Mouse (Mus musculus): ENCODE data around the gene Cblb. TPM values are rescaled to one million over a fixed set of nuclear protein-coding genes. Genes with fewer than 3 reads are reported as not detected.
A peak's percentile ranks its signal among the peaks of the same experiment; 100 is the strongest.

Cblb gene
- total and polyA plus RNA-seq, 2 experiments from 2014 or later, result 3.4 to 10.4 TPM

DNA sequence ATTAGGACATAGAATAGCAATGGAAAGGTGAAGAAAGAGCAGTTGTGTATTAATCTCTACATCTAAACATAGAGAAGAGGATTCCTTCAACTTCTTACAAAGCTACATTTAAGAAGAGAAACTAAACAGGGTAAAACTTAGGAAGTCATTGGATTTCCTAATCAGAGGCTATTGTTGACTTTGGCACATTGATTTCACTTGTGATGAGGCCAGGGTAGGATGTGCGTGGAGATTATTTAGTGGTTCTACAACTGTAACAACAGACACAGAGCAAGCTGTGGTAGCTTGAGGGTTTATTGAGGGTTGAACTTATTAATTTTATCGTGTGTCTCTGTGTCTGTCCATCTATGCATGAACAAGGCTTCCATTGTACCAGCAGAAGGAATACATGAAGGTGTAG is 7.8 kb downstream of the Cblb start:
- Histone ChIP-seq H3K4me1 (ENCODE audit: control insufficient read depth, insufficient read depth) (peaks cover 33% of the 10 kb centered on the region), H3K9ac (replicated peaks; ENCODE audit: low read depth, low read length) (no peak overlapping the region), H3K36me3 (replicated peaks; ENCODE audit: control insufficient read depth, insufficient read depth, low read length) (peaks cover 25% of the 10 kb centered on the region), H3K9me3 (replicated peaks; ENCODE audit: control insufficient read depth, low read length) (no peaks in the 10 kb centered on the region), H3K27ac (ENCODE audit: low read depth) (no peak overlapping the region), H3K4me3 (ENCODE audit: low read depth, low read length) (no peak overlapping the region), H3K4me2 (ENCODE audit: low read depth, low read length) (no peak overlapping the region), H3K27me3 (ENCODE audit: control insufficient read depth, insufficient read depth, low read length) (no peaks in the 10 kb centered on the region)
- no peak for DNase-seq (ENCODE audit: low spot score)
- no peak for ATAC-seq (ENCODE audit: insufficient read depth, low read depth)
- 62% methylated on average over 2 of the region's 2 CpGs for WGBS
- no peak for TF ChIP-seq CTCF (IDR thresholded peaks at IDR 0.05; ENCODE audit: low read depth)
- TF ChIP-seq EP300 (IDR thresholded peaks at IDR 0.05; ENCODE audit: low read depth), result no peak

DNA sequence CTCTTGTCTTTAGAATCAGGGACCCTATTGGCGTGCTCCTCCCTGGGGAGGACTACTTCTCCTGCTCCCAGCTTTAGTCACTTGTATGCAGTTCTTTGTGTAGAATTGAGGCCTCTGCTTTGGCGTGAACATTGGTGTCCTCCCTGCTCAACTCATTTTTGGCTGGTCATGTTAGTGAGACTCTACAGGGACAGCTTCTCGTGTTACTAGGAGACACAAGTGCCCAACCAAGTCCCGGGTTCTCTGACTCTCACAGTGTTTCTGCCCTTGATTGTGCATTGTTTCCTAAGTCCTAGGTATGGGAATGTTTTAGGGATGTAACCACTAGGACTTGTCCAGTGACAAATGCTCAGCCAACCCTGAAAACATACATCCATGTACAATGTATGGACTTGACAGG is 9.9 kb downstream of the Cblb start:
- H3K4me1 ChIP-seq (ENCODE audit: control insufficient read depth, insufficient read depth), result peaks cover 19% of the 10 kb centered on the region
- H3K9ac ChIP-seq (replicated peaks; ENCODE audit: low read depth, low read length), result no peak overlapping the region
- no peak overlapping the region for H3K4me2 ChIP-seq (ENCODE audit: low read depth, low read length)
- 0 out of 2 replicates have a peak, but pooled peaks cover 12% of the 10 kb centered on the region for H3K36me3 ChIP-seq (replicated peaks; ENCODE audit: control insufficient read depth, insufficient read depth, low read length)
- peak; percentile 37 for DNase-seq (ENCODE audit: low spot score)
- H3K9me3 ChIP-seq (replicated peaks; ENCODE audit: control insufficient read depth, low read length), result no peaks in the 10 kb centered on the region
- peak; percentile 77 for ATAC-seq (ENCODE audit: insufficient read depth, low read depth)
- TF ChIP-seq EP300 (IDR thresholded peaks at IDR 0.05; ENCODE audit: low read depth) (no peak), CTCF (IDR thresholded peaks at IDR 0.05; ENCODE audit: low read depth) (no peak)
- 0 out of 2 replicates have a peak overlapping the region, but pooled peaks have one; percentile 7 for H3K27ac ChIP-seq (ENCODE audit: low read depth)
- 44% methylated on average over 4 of the region's 4 CpGs for WGBS
- H3K4me3 ChIP-seq (ENCODE audit: low read depth, low read length), result no peak overlapping the region
- no peaks in the 10 kb centered on the region for H3K27me3 ChIP-seq (ENCODE audit: control insufficient read depth, insufficient read depth, low read length)

DNA sequence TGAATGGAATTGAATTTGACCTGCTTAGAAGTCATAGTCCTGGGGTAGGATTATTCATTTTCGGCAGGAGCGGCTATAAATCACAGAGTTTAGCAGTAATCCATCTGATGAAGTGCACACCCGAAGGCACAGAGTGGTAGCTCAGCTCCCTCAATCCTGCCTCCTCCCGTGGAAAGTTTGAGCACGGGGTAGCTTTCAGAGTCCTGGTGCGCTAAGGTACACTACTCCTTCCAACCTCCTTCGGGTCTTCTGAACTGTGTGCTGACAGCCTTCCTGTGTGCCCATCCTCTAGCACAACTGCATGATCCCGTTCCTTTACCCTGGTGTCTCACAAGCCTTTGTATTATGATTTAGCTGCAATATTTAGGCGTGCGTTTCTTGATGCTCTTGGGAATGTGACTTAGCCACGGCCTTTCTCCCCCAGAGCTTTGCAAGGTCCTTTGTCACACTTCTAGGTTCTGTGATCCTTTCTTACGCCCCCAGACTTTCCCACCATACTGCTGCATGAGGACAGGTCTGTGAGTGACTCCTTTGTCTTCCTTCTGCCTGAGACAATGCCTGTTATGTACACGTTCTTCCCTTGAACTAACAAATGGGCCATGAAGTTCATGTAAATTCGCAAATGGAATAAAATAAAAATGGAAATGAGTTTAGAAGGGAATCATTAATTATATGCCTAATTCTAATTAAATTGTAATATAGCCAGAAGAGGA is 11.8 kb downstream of the Cblb start:
- TF ChIP-seq EP300 (IDR thresholded peaks at IDR 0.05; ENCODE audit: low read depth) (no peak), CTCF (IDR thresholded peaks at IDR 0.05; ENCODE audit: low read depth) (no peak)
- no peak for ATAC-seq (ENCODE audit: insufficient read depth, low read depth)
- WGBS, result 77% methylated on average over 14 of the region's 14 CpGs

DNA sequence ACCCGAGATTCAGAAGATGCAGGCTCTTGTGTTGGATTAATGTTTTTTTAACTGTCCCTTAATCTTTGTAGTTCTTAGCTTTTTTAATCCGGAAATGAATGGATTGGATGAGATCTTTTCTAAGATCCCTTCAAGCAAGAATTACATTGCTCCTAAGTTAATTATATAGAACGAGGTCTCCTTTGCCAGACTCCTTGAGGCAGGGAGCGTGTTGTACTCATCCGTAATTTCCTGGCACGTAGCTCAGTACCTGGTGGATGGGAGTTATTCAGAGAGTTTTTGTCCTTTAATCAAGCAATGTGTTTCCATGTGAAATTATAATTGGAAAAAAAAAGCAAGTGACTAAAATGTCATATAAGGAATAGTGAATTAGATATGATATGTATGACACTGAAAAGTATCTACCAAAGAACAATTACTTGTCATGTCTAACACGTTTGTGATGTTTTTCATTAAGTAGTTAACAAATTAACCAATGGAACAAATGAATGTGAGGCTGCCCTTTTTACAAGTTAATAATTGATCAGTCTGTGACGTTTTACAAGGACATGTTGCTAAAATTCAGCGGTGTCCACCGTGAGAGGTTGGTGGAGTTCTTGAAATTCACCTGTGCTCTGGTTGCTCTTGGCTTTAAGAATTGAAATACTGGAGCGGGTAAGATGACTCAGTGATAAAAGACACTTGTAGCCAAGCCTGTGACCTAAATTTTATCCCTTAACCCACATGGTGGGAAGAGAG is 12.5 kb downstream of the Cblb start:
- Histone ChIP-seq H3K4me1 (ENCODE audit: control insufficient read depth, insufficient read depth) (peaks cover 22% of the 10 kb centered on the region; the same call in 1 of the 2 replicates), H3K4me2 (ENCODE audit: low read depth, low read length) (no peak overlapping the region), H3K9ac (replicated peaks; ENCODE audit: low read depth, low read length) (no peak overlapping the region), H3K36me3 (replicated peaks; ENCODE audit: control insufficient read depth, insufficient read depth, low read length) (peaks cover 15% of the 10 kb centered on the region), H3K4me3 (ENCODE audit: low read depth, low read length) (no peak overlapping the region), H3K9me3 (replicated peaks; ENCODE audit: control insufficient read depth, low read length) (no peaks in the 10 kb centered on the region), H3K27me3 (ENCODE audit: control insufficient read depth, insufficient read depth, low read length) (no peaks in the 10 kb centered on the region), H3K27ac (ENCODE audit: low read depth) (no peak overlapping the region)
- 90% methylated on average over 11 of the region's 11 CpGs for WGBS
- DNase-seq (ENCODE audit: low spot score) (no peak), ATAC-seq (ENCODE audit: insufficient read depth, low read depth) (no peak)
- TF ChIP-seq CTCF (IDR thresholded peaks at IDR 0.05; ENCODE audit: low read depth) (no peak), EP300 (IDR thresholded peaks at IDR 0.05; ENCODE audit: low read depth) (no peak)

More for the DNA sequence above, 11.8 kb downstream of the Cblb start:
- no peak overlapping the region for H3K4me2 ChIP-seq (ENCODE audit: low read depth, low read length)
- peaks cover 16% of the 10 kb centered on the region; the same call in 1 of the 2 replicates for H3K4me1 ChIP-seq (ENCODE audit: control insufficient read depth, insufficient read depth)
- H3K27ac ChIP-seq (ENCODE audit: low read depth), result no peak overlapping the region
- DNase-seq (ENCODE audit: low spot score), result no peak
- H3K27me3 ChIP-seq (ENCODE audit: control insufficient read depth, insufficient read depth, low read length), result no peaks in the 10 kb centered on the region
- no peak overlapping the region for H3K9ac ChIP-seq (replicated peaks; ENCODE audit: low read depth, low read length)
- no peaks in the 10 kb centered on the region for H3K9me3 ChIP-seq (replicated peaks; ENCODE audit: control insufficient read depth, low read length)
- peaks cover 14% of the 10 kb centered on the region for H3K36me3 ChIP-seq (replicated peaks; ENCODE audit: control insufficient read depth, insufficient read depth, low read length)
- no peak overlapping the region for H3K4me3 ChIP-seq (ENCODE audit: low read depth, low read length)

DNA sequence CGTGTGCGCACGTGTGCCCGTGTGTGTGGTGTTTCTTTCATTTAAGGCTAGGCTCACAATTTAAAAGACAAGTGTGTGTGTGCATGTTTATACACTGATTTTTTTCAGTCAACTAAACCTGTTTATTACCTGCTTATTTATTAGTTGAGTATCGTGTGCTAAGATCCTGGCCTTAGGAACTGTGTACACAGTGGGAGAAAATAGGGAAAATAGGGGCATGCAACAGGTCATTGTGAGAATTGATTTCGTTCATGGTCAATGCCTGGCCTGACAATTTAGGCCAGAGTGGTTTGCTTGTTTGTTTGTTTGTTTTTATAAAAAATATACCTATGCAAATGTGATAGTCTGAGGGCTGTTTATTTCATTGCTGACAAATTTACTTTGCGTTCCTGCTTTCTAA is 13.5 kb downstream of the Cblb start:
- DNase-seq (ENCODE audit: low spot score) (no peak), ATAC-seq (ENCODE audit: insufficient read depth, low read depth) (no peak)
- peaks cover 24% of the 10 kb centered on the region for H3K36me3 ChIP-seq (replicated peaks; ENCODE audit: control insufficient read depth, insufficient read depth, low read length)
- TF ChIP-seq CTCF (IDR thresholded peaks at IDR 0.05; ENCODE audit: low read depth), result no peak
- no peak for TF ChIP-seq EP300 (IDR thresholded peaks at IDR 0.05; ENCODE audit: low read depth)
- no peak overlapping the region for H3K27ac ChIP-seq (ENCODE audit: low read depth)
- no peaks in the 10 kb centered on the region for H3K27me3 ChIP-seq (ENCODE audit: control insufficient read depth, insufficient read depth, low read length)
- no peak overlapping the region for H3K4me3 ChIP-seq (ENCODE audit: low read depth, low read length)
- H3K9ac ChIP-seq (replicated peaks; ENCODE audit: low read depth, low read length), result no peak overlapping the region
- no peak overlapping the region for H3K4me2 ChIP-seq (ENCODE audit: low read depth, low read length)
- 96% methylated on average over 7 of the region's 7 CpGs for WGBS
- peaks cover 18% of the 10 kb centered on the region; the same call in 1 of the 2 replicates for H3K4me1 ChIP-seq (ENCODE audit: control insufficient read depth, insufficient read depth)
- H3K9me3 ChIP-seq (replicated peaks; ENCODE audit: control insufficient read depth, low read length), result no peaks in the 10 kb centered on the region
